Mouse (Mus musculus) cerebellum, adult 9-11 months (tissue): ENCODE measurements at regions not wholly inside any gene's neighbourhood (a gene's known extent, or its start where the extent isn't known, plus 50 kb on each side); places are given as distances from the start of the nearest gene placed in this dataset.
A peak's percentile ranks its signal among the peaks of the same experiment; 100 is the strongest.

Experiments used
- DNase-seq: peaks from one replicate; pipeline ENCODE4 v3.0.0; 2022

DNA sequence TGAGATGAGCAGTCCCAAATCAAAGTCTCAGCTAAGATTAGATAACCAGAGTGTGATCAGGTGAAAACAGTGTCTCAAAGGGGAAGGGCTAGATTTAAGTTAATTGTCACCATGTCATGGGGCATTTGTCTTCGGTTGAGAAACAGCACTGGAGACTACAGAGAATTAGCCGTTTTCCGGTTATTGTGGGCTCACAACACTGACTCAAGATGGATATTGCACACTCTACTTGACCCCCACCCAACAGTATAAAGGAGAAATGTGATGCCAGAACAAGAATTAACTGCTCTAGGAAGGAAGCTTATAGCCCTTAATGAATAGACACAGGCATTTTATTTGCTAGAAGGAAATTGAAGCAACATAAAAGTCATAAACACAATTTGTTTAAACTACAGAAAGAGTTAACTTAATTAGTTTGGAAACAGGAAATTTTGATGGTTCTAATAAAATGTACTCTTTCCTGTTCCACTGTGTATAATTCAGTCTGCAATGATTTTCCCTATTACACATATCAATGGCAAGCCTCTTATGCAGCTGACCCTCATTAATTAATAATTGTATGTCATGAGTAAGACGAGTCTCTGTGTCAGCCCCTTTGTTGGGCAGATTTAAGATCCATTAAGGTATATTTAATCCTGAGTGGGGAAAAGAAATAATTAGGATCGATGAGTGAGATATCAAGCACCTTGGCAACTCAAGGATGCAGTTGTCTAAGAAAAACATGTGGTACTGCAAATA is 277.4 kb upstream of the Tmeff2 start:
- DNase-seq = no peak

DNA sequence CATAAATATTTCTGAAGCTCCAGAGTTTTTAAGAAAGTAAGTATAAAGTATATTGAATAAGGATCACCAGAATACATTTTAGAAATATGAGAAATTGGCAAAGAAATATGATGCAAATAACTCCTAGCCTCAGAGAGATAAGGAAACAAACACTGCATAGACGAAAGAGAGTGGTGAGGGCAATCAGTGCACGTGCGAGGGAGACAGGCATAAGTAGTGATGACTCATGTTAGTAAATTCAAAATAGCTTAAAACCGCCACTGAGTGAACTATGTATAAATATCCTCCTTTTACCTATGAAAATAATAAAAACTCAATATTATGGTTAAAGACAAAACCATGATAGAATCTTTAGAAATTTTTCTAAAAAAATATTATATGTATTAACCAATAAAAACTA is 271.4 kb upstream of the Tmeff2 start:
- no peak for DNase-seq

DNA sequence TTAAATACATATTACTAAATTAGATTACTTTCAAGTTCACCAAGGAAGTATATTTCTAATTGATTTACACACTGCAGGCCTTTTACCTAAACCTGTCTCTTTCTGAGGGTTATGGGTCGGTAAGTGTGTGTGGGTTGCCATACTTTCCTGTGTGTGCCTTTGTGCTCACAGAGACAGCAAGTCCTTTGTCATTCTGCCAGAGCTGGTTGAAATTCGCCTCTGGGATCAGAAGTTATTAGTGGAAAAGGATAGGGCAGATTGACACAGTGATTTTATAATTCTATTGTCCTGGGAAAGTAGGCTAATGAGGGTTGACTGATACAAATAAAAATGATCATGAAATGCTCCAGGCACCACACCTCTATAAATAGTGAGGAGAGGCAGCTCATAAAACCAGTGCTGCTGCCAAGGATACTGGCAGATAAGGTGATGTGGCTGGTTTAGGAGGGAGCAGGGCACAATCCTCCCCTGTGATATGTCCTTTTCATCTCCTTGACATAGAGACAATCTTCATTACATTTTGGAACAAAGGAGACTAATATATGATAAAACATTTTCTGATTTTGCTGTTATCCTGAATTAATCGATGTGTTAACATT is 270.9 kb upstream of the Tmeff2 start:
- DNase-seq = peak; percentile 18

DNA sequence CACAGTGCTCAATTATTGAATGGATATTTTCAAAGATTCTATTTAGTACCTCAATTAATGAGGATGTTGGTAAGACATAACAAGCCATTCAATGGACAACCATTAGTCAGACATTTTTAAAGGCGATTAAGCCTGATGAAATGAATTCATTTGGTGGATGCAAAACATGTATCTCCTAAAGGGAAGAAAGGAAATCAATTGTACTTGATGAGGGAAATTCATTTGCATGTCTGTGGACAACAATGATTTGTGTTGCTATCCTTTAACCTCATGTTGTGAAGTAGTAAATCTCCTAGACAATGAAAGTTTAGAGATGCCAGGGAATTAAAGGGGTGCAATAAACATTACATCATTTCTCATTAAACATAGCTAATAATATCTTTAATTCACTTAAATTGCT is 262.5 kb upstream of the Tmeff2 start:
- DNase-seq = no peak

DNA sequence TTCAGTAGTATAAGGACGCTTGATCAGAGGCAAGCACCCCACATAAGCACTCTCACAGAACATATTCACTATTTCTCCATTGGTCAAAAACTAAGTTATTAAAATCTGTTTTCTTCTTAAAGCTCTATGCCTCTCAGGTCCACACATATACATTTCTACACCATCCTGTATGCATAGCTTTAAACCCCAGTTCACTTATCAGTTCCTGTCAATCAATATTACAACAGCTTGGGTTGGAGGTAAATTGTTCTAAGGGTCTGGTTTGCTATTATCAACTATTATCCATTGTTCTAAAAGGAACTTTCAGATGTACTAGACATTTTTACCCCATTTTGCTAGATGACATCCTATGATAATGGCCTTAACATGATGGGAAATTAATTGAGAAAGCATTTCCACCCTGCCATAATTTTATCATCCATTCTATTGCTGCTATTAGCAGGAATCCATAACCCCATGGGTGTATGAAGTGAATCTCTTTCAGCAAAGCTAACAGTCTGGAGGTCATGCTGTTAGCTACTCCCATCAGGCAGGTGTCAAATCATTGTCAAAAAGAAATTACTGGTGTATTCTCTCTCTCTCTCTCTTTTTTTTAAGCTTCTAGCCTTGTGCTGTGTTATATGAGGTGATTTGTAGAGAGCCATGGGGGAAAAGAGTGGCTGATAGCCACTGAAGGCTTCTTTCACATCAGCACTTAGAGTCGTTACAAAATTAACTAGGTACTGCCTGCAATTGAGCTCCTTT is 253.3 kb upstream of the Tmeff2 start:
- DNase-seq = no peak

DNA sequence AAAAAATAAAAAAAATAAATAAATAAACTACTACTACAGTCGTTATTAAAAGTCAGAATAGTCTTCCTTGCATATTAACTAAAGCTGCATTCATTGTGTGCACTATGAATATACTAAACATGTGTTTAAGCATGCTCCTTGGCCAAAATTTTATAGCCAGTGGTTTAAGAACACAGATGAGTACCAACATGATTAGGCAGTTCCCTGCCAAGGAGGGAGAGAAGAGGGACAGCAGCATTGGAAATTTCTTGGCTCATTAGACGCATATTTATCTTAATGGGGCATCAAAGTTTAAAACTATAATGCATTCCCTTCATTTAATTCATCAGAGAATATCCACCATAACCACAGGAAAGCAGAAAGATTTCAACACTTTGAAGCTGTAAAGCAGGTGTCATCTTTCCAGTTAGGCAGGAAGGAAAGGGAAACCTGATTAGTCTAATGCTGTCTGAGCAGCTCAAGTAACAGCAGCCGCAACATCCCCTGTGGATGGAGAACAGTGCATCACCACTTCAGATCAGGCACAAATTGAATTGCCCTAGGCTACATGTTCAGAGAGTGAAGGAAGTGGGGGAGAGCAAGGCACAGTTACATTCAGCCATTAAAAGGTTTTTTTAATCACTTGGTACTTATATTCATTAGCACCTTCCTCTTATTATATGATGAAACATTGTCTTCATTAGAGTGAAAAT is 248.3 kb upstream of the Tmeff2 start:
- DNase-seq = no peak

DNA sequence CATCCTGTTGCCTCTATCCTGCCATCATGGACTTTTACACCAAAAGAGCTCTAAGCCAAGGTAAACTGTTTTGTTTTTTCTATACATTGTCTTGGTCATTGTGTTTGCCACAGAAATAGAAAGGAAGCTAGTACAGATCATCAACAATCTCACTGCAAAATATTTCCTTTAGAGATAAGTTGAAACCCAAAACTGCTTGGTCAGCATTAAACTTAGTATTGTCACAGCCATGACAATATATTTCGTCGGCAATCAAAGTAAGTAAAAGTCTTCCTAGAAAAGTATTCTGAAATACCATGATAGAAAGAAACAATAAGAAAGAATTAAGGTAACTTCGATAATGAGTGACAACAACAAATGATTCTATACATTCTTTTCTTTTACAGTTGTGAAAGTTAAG is 235.3 kb upstream of the Tmeff2 start:
- no peak for DNase-seq

DNA sequence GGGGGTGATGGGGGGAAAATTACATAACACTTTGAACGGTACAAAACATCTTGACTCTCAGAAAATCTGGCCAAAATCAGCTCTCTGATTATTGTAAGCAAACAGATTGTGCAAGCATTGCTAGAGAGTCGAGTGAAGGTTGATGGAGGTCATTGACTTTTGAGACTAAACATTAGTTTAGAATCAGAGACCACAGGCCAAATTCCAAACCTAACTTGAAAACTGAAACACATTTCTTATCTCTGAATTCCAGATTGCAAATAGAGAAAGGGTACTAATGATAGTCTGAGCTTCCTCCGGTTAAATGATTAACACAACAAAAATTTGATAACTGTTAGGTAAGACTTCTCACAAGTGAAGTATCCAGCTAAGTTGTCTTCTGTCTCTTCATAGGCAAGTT is 217.5 kb upstream of the Tmeff2 start:
- DNase-seq = no peak

DNA sequence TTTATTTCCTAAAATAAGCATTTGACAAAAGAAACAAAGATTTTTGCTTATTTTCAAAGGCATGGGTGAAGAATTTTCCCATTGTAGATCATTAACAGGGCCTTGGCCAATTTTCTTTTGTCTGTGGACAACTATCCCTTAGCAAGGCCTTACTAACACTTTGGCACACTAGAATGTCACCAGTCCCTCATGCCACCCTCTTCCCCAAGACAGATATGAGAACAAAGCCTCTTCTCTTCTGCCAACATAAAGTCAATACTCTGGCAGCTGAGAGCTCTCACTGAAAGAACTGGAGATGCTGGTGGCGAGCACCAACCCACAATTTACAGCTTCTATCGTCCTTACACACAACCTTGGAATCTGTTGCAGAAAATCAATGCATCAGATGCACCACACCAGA is 215.1 kb upstream of the Tmeff2 start:
- no peak for DNase-seq

DNA sequence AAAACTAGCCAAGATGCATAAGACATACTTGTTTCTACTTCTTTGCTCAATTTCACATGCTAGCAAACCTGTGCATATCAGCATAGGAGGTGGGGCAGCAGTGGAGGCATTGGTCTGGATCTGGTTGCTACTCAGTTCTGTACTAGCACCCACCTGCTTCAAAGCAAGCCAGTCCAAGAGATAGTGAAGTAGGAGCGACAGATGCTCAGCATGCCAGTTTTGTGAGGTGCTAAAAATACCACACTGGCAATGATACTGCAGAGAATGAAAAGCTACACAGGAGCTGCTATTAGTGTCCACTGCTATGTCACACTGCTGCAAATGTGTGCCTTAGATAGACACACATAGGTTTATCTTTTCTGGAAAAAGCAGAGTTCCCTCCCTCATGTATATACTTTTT is 203.5 kb upstream of the Tmeff2 start:
- DNase-seq = no peak

DNA sequence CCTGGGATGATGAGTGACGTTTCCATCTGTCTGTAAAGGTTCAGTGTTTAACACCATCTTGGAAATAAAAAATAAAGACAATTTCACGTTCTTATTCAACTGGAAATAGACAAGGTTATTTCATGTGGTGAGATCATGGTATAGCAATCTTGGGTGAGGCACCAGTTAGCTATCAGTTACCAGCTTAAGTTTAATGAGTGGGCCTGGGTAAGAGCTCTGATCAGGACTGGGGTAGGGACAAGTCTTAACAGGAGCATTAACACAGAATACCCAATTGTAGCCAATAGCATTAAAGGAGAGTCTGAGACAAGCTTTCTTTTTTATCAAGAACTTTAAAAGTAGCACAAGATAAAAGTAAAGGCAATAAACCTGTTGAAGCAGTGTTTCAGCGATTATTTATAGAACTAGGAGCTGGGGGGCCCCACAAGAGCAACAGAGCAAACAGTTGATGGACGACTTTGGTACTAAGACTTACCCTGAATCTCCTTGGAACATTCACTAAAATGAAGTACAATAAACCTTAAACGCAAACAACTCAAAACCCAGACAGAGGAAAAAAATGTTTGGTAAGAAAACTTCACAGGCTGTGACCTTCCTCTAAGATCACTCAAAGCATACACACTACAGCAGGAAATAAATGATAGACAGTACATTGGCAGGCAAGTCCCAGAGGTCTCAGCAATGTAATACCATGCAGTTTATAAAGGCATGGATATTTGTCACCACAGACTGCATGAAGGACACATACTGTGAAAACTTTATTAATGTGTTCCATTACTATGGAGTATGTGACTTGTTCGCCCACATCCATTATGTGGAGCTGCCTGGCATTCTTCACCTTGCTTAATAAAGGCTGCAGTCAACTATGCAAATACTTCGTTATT is 202.9 kb upstream of the Tmeff2 start:
- no peak for DNase-seq

DNA sequence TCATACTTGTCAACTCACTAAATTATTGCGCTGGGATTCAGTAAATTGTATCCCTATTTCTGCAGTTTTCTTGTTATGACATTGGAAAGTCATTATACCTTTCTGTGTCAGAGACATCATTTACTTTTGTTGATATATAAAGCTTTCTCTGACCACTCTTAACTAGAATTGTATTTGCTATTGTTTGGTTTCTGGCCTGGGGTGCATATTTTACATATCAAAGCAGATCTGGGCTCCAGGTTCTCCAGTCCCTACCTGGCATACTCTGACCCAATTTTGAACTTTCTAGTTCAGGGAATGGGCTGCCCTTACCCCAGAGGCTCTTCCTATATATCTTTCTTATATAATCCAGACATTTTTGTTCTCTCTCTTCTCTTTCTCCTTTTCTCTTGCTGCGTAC is 195.8 kb upstream of the Tmeff2 start:
- DNase-seq = no peak

DNA sequence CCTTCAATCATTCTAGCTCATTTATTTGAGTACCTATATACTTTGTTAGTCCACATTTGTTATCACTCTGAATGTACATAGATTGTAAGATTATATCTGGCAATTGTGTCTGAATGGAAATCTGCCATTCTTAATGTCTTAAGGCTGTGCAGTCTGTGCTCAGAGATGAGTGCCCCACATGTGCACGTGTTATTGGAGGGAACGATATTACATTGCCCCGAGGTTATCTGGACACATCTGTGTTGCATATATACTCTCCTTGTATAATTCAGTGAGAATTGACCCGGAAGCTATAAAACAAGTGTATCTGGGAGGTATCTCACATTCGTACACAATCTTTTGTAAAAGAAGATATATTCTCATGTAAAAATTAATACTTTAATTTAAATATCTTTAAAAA is 155.4 kb upstream of the Tmeff2 start:
- no peak for DNase-seq

DNA sequence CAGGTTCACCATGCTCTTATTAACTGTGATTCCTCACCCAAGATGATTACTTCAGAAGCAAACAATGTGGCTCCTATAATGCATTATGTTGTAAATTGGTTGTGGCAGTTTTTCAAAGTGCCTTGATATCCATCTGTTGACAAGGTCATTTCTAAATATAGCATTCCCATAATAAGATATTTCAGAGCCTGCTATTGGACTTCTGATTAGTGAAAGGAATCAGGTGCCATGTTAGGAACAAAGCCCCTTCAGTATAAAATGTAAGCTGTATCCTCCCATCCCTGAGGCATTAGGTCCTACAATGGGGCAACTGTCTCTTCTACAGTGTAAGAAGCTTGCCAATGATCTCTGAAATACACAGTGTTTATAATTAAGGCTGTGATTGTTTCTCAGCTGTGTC is 130.2 kb upstream of the Tmeff2 start:
- no peak for DNase-seq

DNA sequence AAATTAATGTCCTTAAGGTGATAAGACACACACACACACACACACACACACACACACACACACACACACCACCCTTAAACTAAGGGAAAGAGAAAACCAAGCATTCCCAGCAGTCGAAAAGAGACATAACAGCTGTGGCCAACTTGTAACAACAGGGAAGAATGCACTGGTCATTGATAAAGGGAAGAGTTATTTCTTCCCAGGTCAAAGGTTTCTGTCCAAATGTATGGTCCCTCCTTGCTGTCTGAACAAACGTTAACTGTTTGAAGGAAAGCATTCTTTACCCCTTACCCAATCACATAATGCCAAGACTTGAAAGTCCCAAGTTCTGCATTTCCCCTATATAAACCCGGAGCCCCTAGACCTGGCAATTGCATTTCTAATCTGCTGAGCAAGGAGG is 105.2 kb upstream of the Tmeff2 start:
- DNase-seq = no peak

DNA sequence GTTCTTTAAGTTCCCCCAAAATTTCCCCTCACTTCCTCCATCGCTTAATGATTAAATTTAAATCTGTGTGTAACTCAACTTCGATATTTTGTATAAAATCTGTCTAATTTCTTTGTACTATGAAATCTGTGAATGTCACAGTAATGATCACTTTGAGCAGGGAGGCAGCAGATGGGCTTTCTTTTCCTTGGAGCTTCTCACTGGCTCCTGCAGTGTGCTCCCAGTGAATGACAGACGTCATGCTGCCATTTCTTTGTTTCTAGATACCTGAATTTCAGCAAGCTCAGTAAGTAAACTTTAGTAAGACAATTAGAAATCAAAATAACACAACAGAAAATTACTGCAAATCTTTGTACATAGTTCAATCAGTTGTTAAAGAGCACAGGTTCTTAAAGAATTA is 102.3 kb upstream of the Tmeff2 start:
- DNase-seq = no peak

DNA sequence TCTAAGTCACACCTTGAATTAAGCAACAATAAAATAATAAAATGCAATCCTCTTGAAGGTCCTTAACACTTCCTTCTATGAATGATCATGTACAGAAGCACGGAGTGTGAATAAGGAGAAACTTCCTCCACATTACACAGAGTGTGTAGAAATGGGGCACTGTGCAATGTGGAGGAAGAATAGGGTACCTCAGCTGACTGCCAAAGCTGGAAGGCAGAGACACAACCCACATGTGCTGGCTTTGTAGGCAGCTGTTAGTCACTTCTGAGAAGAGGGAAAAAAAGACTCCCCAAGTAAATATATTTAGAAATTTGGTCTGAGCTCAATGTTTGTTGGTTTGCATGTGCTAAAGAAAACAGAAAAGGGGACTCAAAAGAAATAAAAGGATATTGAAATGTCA is 94.1 kb upstream of the Tmeff2 start:
- DNase-seq = no peak

DNA sequence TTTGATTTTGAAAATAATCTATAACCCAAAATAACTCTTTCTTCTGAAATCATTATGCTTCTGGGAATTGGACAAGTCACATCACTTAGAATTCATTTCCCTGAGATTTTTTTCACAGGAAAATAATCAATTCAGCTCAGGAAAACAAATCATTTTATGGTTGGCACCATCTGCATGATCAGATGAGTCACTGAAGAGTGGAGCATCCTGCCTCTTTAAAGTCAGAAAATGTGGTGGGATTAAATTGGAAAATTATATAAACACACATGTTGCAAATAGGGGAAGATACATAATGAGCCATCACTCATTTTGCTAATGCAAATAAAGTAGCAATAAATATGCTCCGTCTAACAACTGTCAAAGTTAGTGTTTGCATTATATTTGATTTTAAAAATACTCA is 93.6 kb upstream of the Tmeff2 start:
- no peak for DNase-seq

DNA sequence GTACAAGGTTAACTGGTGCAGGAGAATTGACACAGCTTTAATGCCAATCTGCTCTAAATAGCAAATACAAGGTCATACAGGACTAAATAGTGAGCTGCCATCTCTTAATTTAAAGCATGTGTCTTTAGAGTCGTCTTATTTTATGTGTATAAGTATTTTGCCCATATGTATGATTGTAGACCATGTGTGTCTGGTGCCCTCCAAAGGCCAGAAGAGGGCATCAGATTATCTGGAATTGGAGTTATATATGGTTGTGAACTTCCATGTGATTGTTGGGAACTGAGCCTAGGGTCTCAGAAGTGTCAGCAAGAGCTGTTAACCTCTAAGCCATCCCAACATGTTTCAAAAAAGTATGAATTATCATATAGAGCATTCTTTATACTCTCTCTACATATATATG is 68.8 kb upstream of the Tmeff2 start:
- DNase-seq = no peak

DNA sequence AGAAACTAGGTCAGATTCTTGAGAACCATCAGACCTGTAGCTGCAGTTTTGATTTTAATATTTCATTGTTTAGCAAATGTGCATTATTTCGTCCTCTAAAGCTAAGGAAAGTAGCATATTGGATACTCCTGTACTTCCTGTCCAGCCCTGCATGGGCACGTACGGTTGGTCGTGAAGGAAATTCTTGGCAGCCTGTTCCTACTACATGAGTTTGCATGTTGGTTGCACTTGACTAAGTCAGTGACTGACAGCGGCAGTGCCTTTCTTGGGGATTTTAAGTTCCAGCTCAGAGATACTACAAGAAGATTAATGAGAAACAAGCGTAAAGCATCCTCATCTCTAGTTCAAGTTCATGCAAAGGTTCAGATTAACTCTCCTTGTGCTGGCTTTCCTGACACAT is 64.3 kb upstream of the Tmeff2 start:
- DNase-seq = no peak

DNA sequence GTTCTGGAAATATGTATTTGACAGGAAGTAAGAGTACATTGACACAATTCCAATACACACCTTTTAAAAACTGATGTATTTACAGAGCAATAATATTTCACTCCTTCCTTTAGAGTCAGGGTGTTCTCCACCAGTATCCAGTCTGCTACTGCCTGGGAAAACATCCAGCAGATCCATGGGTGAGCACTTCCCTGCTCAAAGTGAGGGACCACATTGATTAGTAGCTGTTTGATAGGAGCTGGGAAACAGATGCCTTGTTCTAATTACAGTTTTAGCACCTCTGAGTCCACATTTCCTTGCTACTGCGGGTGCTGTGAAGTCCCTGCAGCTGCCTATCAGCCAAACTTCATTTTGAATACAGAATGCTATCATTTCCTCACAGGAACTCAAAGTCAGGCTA is 53.3 kb upstream of the Tmeff2 start:
- DNase-seq = no peak
